Mouse (Mus musculus) right cerebral cortex, postnatal 4 days (tissue): ENCODE measurements around the gene Glod4.

Experiments used
- DNase-seq: peaks from one replicate; pipeline ENCODE4 v3.0.0-alpha.2; 2022

Glod4 gene

GRCm38 (mm10) chr11:76146187-76147010 lies 97.1 kb downstream of the Glod4 start:
- no peak for DNase-seq

GRCm38 (mm10) chr11:76145169-76145568 lies 98.4 kb downstream of the Glod4 start:
- DNase-seq, result no peak

GRCm38 (mm10) chr11:76144386-76144785 lies 99.1 kb downstream of the Glod4 start:
- no peak for DNase-seq

- no peak for DNase-seq
These were observed 105.5 kb downstream of the Glod4 start for GRCm38 (mm10) chr11:76137996-76138395.

- DNase-seq, result no peak
These were observed 107.7 kb downstream of the Glod4 start for GRCm38 (mm10) chr11:76135641-76136437.

- no peak for DNase-seq
These were observed 112.7 kb downstream of the Glod4 start for GRCm38 (mm10) chr11:76130859-76131258.

GRCm38 (mm10) chr11:76125386-76125785 lies 118.1 kb downstream of the Glod4 start:
- no peak for DNase-seq

- DNase-seq, result no peak
These were observed 120.0 kb downstream of the Glod4 start for GRCm38 (mm10) chr11:76123517-76123916.

- DNase-seq, result no peak
These were observed 121.0 kb downstream of the Glod4 start for GRCm38 (mm10) chr11:76122571-76122970.

GRCm38 (mm10) chr11:76121086-76121485 lies 122.4 kb downstream of the Glod4 start:
- DNase-seq, result no peak

- DNase-seq, result no peak
These were observed 123.1 kb downstream of the Glod4 start for GRCm38 (mm10) chr11:76120407-76120901.

- no peak for DNase-seq
These were observed 133.1 kb downstream of the Glod4 start for GRCm38 (mm10) chr11:76110416-76110815.

- DNase-seq, result no peak
These were observed 136.7 kb downstream of the Glod4 start for GRCm38 (mm10) chr11:76106551-76107496.

GRCm38 (mm10) chr11:76101154-76101553 lies 142.4 kb downstream of the Glod4 start:
- DNase-seq, result no peak

GRCm38 (mm10) chr11:76099193-76099975 lies 144.1 kb downstream of the Glod4 start:
- DNase-seq, result no peak

GRCm38 (mm10) chr11:76093610-76094009 lies 149.9 kb downstream of the Glod4 start:
- DNase-seq, result no peak

GRCm38 (mm10) chr11:76089776-76090175 lies 153.7 kb downstream of the Glod4 start:
- DNase-seq, result no peak

- no peak for DNase-seq
These were observed 155.0 kb downstream of the Glod4 start for GRCm38 (mm10) chr11:76088506-76088905.

GRCm38 (mm10) chr11:76085898-76086591 lies 157.5 kb downstream of the Glod4 start:
- peak; percentile 63 for DNase-seq

- DNase-seq, result no peak
These were observed 158.6 kb downstream of the Glod4 start for GRCm38 (mm10) chr11:76084943-76085342.

- DNase-seq, result no peak
These were observed 159.6 kb downstream of the Glod4 start for GRCm38 (mm10) chr11:76083941-76084367.
